Mouse (Mus musculus) kidney, postnatal 0 days (tissue): ENCODE data around the gene Klhl1. TPM values are rescaled to one million over a fixed set of nuclear protein-coding genes. Genes with fewer than 3 reads are reported as not detected.

Source experiments
- ATAC-seq: fragments of 200-750 bp; cut with Nextera tagmentation; replicated peaks from 2 replicates; pipeline ENCODE4 v1.8.0; 2017; ENCODE audit warnings: low read depth, moderate number of reproducible peaks, moderate TSS enrichment, moderate library complexity; ENCODE audit not compliant: low FRiP score
- DNase-seq: peaks from one replicate; pipeline ENCODE4 v3.0.0-alpha.2; 2016; ENCODE audit warnings: low spot score
- H3K27ac ChIP-seq: fragments of 300-500 bp; sonication (generic); 2 replicates; pipeline ENCODE4 v1.5.1; 2014; ENCODE audit warnings: mild to moderate bottlenecking
- H3K27me3 ChIP-seq: fragments of 300-500 bp; sonication (generic); 2 replicates; pipeline ENCODE4 v1.6.1; 2014; ENCODE audit warnings: low read length, mixed read lengths; ENCODE audit not compliant: insufficient read depth
- H3K36me3 ChIP-seq: fragments of 300-500 bp; sonication (generic); 2 replicates; pipeline ENCODE4 v1.6.1; 2014; ENCODE audit warnings: low read length, mixed read lengths; ENCODE audit not compliant: insufficient read depth
- H3K4me1 ChIP-seq: fragments of 300-500 bp; sonication (generic); replicated peaks from 2 replicates; pipeline ENCODE4 v1.6.1; 2014; ENCODE audit warnings: antibody characterized with exemption, low read length, mixed read lengths; ENCODE audit not compliant: insufficient read depth
- H3K4me2 ChIP-seq: fragments of 300-500 bp; sonication (generic); 2 replicates; pipeline ENCODE4 v1.6.1; 2014; ENCODE audit warnings: mild to moderate bottlenecking, low read length, moderate library complexity, mixed read lengths
- H3K4me3 ChIP-seq: fragments of 300-500 bp; sonication (generic); replicated peaks from 2 replicates; pipeline ENCODE4 v1.5.1; 2014; ENCODE audit warnings: low read depth, low read length
- H3K9ac ChIP-seq: fragments of 300-500 bp; sonication (generic); 2 replicates; pipeline ENCODE4 v1.6.1; 2014; ENCODE audit warnings: low read depth, low read length
- H3K9me3 ChIP-seq: fragments of 300-500 bp; sonication (generic); replicated peaks from 2 replicates; pipeline ENCODE4 v1.6.1; 2016; ENCODE audit warnings: low read length, inconsistent platforms, mixed read lengths
- CTCF ChIP-seq: IDR thresholded peaks from 2 replicates; pipeline ENCODE4 v1.5.1; 2016; ENCODE audit warnings: antibody characterized with exemption, low read depth, mild to moderate bottlenecking, moderate library complexity
- WGBS: fragments of 180-500 bp; shearing (Covaris S2); extraction: QIAGEN DNeasy Blood & Tissue Kit; methylation state at CpG from one replicate; pipeline ENCODE4 v1.1.7; 2014; 5-methylcytosine and 5-hydroxymethylcytosine counted together
- polyA plus RNA-seq: library from polyadenylated mRNA; unstranded; fragments of >200 nt; fragmentation: Nextera tagmentation; extraction: Ambion mirVana; gene quantifications from 2 replicates; pipeline ENCODE4 v1.2.1, GENCODE M21; 2015

Klhl1 gene
- polyA plus RNA-seq, 1 experiment from 2014 or later, result 0.01 TPM

- no peaks in the 10 kb centered on the region for H3K27me3 ChIP-seq
- no peaks in the 10 kb centered on the region for H3K36me3 ChIP-seq
- H3K4me2 ChIP-seq, result no peak overlapping the region
- H3K27ac ChIP-seq, result no peak overlapping the region
- no peak for ATAC-seq
- no peaks in the 10 kb centered on the region for H3K9me3 ChIP-seq
- H3K9ac ChIP-seq, result no peak overlapping the region
- no peak overlapping the region for H3K4me3 ChIP-seq
- H3K4me1 ChIP-seq, result no peaks in the 10 kb centered on the region
- TF ChIP-seq CTCF, result no peak
- no peak for DNase-seq
Observed at GRCm38 (mm10) chr14:96471336-96471735, 47.6 kb downstream of the Klhl1 start.

DNA sequence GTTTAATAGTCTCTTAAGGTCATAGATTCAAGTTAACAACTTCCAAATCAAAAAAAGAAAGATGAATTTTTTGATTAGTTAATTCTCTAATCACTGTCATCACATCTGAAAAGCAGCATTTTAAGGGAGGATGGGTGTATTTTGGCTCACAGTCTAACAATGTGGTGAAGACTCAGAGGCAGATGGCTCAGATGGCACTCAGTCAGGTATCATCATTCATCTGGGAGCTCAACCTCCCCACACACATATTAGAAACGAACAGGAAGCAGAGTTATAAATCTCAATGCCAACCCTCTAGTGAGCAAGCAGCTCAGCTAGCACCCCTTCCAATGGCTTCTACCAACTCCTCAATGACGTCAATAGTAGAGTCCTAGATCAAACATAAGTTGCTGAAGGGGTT, 57.1 kb downstream of the Klhl1 start:
- H3K36me3 ChIP-seq, result no peaks in the 10 kb centered on the region
- 39% methylated on average over 2 of the region's 2 CpGs for WGBS
- no peak overlapping the region for H3K4me3 ChIP-seq
- no peak overlapping the region for H3K9ac ChIP-seq
- no peak for ATAC-seq
- H3K27me3 ChIP-seq, result no peaks in the 10 kb centered on the region
- TF ChIP-seq CTCF, result no peak
- no peak for DNase-seq
- H3K4me2 ChIP-seq, result no peak overlapping the region
- H3K4me1 ChIP-seq, result no peaks in the 10 kb centered on the region
- no peak overlapping the region for H3K27ac ChIP-seq
- no peaks in the 10 kb centered on the region for H3K9me3 ChIP-seq

DNA sequence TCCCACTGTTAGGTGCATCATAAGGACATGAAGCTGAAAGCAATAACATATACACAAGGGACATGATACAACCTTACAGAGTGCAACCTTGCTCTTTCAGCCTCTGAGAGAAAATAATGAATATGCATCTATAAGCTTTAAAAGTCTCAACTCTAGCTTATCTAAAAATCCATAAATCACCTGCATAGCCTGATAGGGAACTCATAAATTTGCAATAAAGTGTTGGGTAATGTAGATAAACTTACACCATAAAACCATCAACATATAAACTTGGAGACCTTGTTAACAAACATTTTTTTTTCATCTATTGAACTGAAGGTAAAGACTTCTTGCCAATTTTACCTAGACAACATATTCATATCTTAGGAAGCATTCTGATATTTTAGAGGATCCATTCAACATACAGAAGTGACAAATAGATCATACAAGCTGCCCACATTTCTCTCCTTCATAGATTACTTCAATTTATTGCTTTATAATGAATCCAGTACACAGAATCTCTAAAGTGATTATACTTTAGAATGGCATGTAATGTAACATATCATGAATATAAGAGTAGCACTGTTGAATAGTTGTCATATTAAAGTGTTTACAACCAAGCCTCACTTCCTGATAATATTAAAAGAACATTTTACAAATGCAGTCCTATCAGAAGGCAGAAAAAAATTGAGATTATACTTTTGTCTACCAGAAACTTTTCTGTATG, 126.7 kb downstream of the Klhl1 start:
- no peaks in the 10 kb centered on the region for H3K4me1 ChIP-seq
- H3K4me3 ChIP-seq, result no peak overlapping the region
- no peaks in the 10 kb centered on the region for H3K36me3 ChIP-seq
- no peak for TF ChIP-seq CTCF
- no peaks in the 10 kb centered on the region for H3K9me3 ChIP-seq
- H3K27me3 ChIP-seq, result no peaks in the 10 kb centered on the region
- ATAC-seq, result no peak
- no peak overlapping the region for H3K4me2 ChIP-seq
- DNase-seq, result no peak
- no peak overlapping the region for H3K27ac ChIP-seq
- no peak overlapping the region for H3K9ac ChIP-seq

DNA sequence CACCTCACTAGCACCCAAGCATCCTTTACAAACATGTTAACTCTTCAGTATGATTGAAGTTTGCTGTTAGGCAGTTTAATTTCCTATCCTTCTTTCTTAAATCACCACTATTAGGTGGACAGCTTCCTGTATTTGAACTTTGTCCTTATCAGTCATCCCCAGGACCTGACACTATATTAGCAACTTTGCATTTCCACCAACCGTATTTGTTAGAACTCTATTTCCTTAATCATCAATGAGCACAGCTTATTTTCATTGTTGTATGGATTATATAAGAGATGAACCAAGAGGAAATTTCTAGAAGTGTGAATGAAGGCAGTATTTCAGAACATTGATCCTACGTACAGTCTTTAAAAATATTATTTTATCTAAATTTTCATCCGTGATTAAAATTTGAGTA, 156.2 kb downstream of the Klhl1 start:
- Histone ChIP-seq H3K4me2 (no peak overlapping the region), H3K9ac (no peak overlapping the region), H3K27me3 (no peaks in the 10 kb centered on the region), H3K27ac (no peak overlapping the region), H3K36me3 (no peaks in the 10 kb centered on the region), H3K9me3 (no peaks in the 10 kb centered on the region), H3K4me3 (no peak overlapping the region), H3K4me1 (no peaks in the 10 kb centered on the region)
- TF ChIP-seq CTCF, result no peak
- no peak for DNase-seq
- 85% methylated on average over 3 of the region's 3 CpGs for WGBS
- no peak for ATAC-seq

GRCm38 (mm10) chr14:96348220-96348619, 170.7 kb downstream of the Klhl1 start:
- no peaks in the 10 kb centered on the region for H3K9me3 ChIP-seq
- no peaks in the 10 kb centered on the region for H3K4me1 ChIP-seq
- no peak overlapping the region for H3K4me2 ChIP-seq
- DNase-seq, result no peak
- no peak overlapping the region for H3K4me3 ChIP-seq
- no peak for ATAC-seq
- H3K36me3 ChIP-seq, result no peaks in the 10 kb centered on the region
- no peak for TF ChIP-seq CTCF
- no peak overlapping the region for H3K27ac ChIP-seq
- H3K27me3 ChIP-seq, result no peaks in the 10 kb centered on the region
- H3K9ac ChIP-seq, result no peak overlapping the region
- 92% methylated on average over 1 of the region's 1 CpGs for WGBS

DNA sequence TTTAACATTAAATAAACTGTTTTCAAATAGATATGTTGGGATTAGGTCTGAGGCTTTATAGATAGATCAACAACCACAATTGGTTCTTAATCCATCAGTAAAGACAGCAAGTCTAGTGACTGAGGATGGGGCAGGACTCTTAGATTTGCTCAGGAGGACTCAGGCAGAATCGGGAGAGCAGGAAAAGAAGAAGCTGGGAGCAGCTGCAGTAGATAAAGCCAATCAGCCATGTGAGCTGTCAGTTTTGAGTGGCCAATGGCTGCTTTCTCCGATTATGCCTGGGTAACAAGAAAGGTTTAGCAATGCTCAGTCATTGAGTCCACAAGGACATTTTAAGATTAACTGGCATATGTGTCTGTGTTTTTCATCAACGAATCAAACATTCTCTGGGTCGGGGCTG, 187.8 kb downstream of the Klhl1 start:
- no peak for TF ChIP-seq CTCF

More for the DNA sequence above, 187.8 kb downstream of the Klhl1 start:
- Histone ChIP-seq H3K4me2 (no peak overlapping the region), H3K27ac (no peak overlapping the region), H3K4me3 (no peak overlapping the region), H3K27me3 (no peaks in the 10 kb centered on the region), H3K4me1 (no peaks in the 10 kb centered on the region), H3K36me3 (no peaks in the 10 kb centered on the region), H3K9me3 (no peaks in the 10 kb centered on the region), H3K9ac (no peak overlapping the region)
- no peak for ATAC-seq
- no peak for DNase-seq
- WGBS, result 61% methylated on average over 4 of the region's 4 CpGs
